Mouse (Mus musculus): Measurements from ENCODE around the gene Rspo4.

Rspo4 gene

DNA sequence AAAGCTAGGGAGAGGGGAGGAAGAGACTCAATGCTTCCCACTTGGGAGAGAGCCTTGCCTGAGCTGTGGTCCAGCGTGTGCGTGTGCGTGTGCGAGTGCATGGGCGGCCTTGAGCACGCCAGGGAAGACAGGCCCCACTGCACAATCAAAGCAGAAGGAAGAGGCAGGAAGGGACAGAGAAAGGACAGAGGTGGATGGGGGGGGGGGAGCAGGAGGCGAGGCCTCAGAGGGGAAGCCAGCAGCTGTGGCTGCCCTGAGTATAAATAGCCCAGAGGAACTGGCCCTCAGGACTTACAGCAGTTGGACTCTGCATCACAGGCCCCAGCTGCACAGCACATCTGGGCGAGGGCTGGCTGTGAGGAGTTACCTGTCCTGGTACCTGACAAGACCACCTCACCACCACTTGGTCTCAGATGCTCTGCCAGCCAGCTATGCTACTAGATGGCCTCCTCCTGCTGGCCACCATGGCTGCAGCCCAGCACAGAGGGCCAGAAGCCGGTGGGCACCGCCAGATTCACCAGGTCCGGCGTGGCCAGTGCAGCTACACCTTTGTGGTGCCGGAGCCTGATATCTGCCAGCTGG, 68.3 kb downstream of the Rspo4 start, which contains the start of gene Angpt4:
Gene Angpt4 (plus strand): TSS at position 292 of the 582 bp plus-strand sequence.
- no peak for DNase-seq (ENCODE audit: low spot score)

DNA sequence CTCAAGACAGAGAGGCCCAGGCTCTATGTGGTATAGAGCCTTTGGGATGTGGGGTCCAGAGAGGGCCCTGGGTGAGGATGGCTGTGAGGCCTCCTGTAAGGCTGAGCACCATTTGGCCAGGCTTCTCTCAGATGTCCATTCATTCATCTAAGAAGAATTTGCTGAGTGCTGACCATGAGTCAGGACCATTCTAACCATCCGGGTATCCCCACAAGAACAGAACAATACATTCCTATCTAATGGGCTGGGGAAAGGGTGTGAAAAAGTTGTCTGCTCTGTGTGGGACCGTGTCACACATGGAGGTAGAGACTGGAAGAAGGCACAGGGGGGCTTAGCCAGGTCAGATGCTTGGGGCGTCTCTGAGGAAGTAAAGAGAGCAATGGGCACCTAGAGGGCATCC, 69.0 kb downstream of the Rspo4 start:
- no peak for DNase-seq (ENCODE audit: low spot score)

DNA sequence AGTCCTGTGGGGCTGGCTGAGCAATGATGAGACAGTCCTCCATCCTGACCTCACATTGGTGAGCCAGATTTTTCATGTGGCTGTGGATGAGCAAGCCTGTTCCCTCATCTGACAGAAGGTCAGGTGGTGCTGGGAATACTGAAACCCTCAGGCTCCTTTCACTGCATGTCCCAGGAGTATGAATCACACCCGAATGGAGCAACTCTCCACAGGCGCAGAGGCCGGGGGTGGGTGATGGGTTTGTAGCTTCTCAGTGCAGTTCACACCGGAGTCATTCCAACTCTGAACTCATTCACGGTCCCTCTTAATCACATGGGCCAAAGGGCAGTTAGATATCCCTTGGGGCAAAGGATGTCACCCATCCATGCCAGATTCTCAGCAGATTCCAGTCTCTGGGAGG, 71.4 kb downstream of the Rspo4 start:
- DNase-seq (ENCODE audit: low spot score), result no peak

DNA sequence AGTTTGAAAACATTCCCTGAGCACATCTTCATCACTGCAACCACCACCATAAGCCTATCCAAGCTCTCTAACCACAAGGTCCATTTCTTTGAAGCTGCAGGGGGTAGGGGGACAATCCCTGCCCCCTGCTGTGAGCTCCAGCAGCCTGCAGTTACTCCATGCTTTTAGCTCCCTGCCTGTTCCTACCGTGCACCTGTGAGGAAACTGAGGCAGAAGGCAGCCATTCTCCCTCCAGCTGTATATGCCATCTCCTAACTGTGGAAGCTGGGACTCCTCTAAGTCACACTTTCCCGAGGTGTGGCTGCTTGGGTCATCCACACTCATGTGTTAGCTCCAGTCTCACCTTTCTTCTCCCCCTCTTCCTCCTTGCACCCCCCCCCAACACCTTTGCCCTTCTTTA, 72.4 kb downstream of the Rspo4 start:
- no peak for DNase-seq (ENCODE audit: low spot score)

DNA sequence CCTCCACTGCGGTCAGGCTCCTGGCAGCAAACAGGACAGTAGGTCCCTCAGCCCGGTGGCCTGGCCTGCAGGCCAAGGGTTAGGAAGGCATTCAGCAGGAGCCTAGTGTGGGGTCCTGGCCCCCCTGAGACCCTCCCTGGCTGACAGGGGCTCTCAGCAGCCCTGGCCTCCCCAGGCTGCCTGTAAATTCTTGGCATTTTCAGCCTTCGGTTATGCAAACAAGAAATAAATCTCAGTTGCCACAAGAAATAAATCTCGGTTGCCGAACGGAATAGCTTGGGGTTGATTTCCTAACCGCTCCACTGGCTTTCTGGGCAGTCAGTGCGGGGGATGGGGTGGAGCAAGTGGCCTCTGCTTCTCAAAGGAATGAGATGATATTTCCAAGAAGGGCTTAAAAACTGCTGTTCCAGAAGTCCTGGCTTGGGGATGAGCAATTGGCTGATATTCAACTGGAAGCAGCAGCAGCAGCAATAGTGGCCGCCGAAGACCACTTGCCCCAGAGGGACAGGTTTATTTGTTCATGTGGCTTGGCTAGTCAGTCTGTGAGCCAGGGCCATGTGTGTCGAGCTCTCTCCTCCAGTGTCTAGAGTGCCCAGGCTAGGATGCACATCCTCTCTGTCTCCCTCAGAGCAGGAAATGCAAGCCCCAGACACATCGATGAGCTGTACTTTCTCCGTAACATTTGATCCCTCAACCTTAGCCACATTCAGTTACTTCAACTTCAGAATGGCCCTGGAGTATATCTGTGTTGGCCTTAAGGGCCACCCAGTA, 73.5 kb downstream of the Rspo4 start:
- DNase-seq (ENCODE audit: low spot score), result no peak

DNA sequence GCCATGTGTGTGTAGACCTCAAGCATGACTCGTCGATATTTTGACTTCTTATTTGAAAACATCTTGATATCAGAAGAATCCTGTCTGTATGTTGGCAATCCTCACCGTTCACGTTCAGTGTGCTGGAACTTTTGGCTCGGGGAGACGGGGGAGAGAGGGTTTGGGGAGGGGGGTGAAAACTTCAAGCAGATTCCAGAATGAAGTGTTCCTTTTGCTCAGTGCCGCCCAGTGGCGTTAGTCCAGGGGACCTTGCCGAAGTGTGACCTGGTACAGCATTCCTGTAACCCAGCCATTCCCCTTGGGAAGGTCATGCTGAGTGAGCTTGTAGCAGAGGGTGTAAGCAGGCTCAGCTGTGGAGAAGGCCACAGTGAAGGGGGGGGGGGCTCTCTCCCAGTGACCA, 76.4 kb downstream of the Rspo4 start:
- DNase-seq (ENCODE audit: low spot score), result no peak

DNA sequence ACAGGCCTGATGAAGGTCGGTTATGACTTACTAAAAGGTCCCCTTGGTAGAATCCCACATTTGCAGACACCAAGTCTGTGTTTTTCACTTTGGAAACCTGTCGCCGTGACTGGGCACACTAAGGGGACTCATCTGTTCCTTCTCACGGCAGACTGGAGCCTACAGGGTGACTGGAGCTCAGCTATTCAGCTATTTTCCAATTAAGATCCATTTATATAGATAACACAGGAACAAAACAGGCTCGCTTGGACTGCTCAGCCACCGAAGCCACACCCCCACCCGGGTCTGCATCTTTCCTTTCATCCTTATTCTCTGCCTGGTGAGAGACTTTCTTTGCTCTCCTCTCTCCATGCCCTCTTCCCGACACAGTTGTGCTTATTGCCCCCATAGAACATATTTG, 78.3 kb downstream of the Rspo4 start:
- no peak for DNase-seq (ENCODE audit: low spot score)

DNA sequence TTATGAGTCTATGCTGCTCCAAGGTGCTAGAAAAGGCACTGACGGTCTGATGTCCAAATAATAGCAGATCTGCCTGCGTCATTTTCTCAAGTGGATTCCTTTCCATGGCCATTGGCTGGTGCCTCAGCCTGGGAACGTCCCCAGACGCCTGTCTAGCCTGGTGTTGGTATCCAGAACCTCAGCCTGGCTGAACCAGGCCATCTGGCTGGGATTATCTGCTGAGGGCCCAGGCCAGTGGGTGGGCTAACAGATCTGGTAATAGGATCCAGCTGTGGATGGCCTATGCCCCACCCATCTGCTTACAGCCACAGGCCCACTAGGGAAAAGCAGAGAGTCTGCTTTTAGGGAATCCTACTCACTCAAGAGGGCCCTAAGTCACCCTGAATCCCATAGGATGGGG, 78.9 kb downstream of the Rspo4 start:
- DNase-seq (ENCODE audit: low spot score), result no peak
